Mouse (Mus musculus) adrenal gland (tissue): ENCODE data around the gene Dbndd2.

ENCODE experiments used
- intact Hi-C: fragments of 180-260 bp; cut with DNase I; formaldehyde crosslinking; loops from one replicate; pipeline ENCODE4 v1.15.1; 2025

Dbndd2 gene

GRCm38 (mm10) chr2:164496847-164497690 lies 11.2 kb downstream of the Dbndd2 start, which contains the start of gene Pigt:
TSS of gene Pigt (plus strand) at chr2:164497520.
- intact Hi-C loops = no loop called here

- intact Hi-C loops = no loop called here
Observed at GRCm38 (mm10) chr2:164497691-164498268, 11.9 kb downstream of the Dbndd2 start.

GRCm38 (mm10) chr2:164499317-164499716 lies 13.4 kb downstream of the Dbndd2 start:
- intact Hi-C loops = no loop called here

- intact Hi-C loops = no loop called here
Observed at GRCm38 (mm10) chr2:164500511-164500910, 14.6 kb downstream of the Dbndd2 start.

DNA sequence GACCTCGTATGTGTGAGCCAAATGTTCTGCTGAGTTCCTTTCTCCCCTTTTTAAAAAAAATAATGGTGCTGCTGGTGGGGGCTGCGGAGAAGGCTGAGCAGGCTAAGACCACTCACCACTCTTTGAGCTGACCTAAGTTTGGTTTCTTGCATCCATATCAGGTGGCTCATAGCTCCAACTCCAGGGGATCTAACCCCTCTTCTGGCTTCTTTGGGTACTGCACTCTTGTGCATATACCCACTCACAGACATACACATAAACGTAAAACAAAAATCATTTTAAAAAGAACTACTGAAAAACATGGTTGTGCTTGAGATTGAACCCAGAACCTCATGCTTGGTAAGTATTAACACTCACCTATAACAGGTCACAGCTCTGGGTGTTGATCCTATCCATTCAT lies 19.0 kb downstream of the Dbndd2 start:
- intact Hi-C loops = no loop called here

- intact Hi-C loops = no loop called here
Observed at GRCm38 (mm10) chr2:164505619-164506347, 19.9 kb downstream of the Dbndd2 start.

DNA sequence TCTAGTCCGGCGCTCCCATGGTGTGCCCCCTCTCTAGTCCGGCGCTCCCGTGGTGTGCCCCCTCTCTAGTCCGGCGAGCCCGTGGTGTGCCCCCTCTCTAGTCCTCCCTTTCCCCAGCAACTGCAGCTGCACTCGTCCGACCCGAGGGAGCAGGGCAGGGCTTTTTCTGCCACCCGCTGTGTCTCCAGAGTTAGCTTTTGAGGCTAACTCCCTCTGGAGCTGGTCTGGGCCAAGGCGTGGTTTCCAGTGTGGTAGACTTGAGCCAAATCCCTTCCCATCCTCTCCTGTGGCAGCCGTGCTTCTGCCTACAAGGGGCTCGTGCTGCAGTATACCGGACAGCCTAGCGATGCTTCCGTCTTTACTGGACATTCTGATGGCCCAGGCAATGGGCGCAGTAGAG lies 21.9 kb downstream of the Dbndd2 start:
- intact Hi-C loops = no loop called here

GRCm38 (mm10) chr2:164510621-164511190 lies 24.8 kb downstream of the Dbndd2 start:
- intact Hi-C loops = no loop called here

- intact Hi-C loops = no loop called here
Observed at GRCm38 (mm10) chr2:164512121-164512909, 26.4 kb downstream of the Dbndd2 start.

- intact Hi-C loops = no loop called here
Observed at GRCm38 (mm10) chr2:164513389-164513788, 27.5 kb downstream of the Dbndd2 start.

GRCm38 (mm10) chr2:164514916-164515315 lies 29.0 kb downstream of the Dbndd2 start:
- intact Hi-C loops = loop anchor here (5.0 kb wide), 1 partner anchor 43 kb away; the partner anchor contains the start of gene Trp53tg5

- intact Hi-C loops = loop anchor here (5.0 kb wide), 1 partner anchor 44 kb away; the partner anchor contains the start of gene Trp53tg5
Observed at GRCm38 (mm10) chr2:164515897-164516296, 30.0 kb downstream of the Dbndd2 start.

GRCm38 (mm10) chr2:164516592-164516991 lies 30.7 kb downstream of the Dbndd2 start:
- intact Hi-C loops = loop anchor here (5.0 kb wide), 1 partner anchor 44 kb away; the partner anchor contains the start of gene Trp53tg5

- intact Hi-C loops = loop anchor here (5.0 kb wide), 1 partner anchor 45 kb away; the partner anchor contains the start of gene Trp53tg5
Observed at GRCm38 (mm10) chr2:164517485-164518221, 31.7 kb downstream of the Dbndd2 start.

- intact Hi-C loops = loop anchor here (5.0 kb wide), 1 partner anchor 46 kb away; the partner anchor contains the start of gene Trp53tg5
Observed at GRCm38 (mm10) chr2:164518266-164519170, 32.6 kb downstream of the Dbndd2 start.

DNA sequence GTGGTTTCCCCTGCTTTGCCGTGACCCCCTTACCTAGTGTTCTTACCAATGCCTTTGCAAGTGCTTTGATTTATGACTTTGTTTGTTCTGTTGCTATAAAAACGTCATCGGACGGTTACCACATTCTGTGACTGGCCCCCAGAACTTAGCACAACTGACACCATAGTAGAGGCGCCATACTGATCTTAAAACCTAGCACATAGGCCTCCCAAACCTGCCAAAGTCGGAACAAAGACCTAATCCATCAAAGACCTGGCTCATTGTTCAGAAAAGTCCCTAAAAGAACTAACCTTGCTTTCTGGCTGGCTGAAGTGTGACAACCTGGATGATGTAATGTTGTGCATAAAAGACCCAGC lies 33.2 kb downstream of the Dbndd2 start:
- intact Hi-C loops = loop anchor here (5.0 kb wide), 1 partner anchor 47 kb away; the partner anchor contains the start of gene Trp53tg5

- intact Hi-C loops = loop anchor here (2.0 kb wide), 1 partner anchor 102 kb away; no protein-coding TSS in a partner anchor
Observed at GRCm38 (mm10) chr2:164520782-164521181, 34.9 kb downstream of the Dbndd2 start.

- intact Hi-C loops = loop anchor here (2.0 kb wide), 1 partner anchor 103 kb away; no protein-coding TSS in a partner anchor
Observed at GRCm38 (mm10) chr2:164521841-164522240, 35.9 kb downstream of the Dbndd2 start.
